Comparison of ENCODE assay signal across 9 mouse cellular contexts in the genomic region with DNA sequence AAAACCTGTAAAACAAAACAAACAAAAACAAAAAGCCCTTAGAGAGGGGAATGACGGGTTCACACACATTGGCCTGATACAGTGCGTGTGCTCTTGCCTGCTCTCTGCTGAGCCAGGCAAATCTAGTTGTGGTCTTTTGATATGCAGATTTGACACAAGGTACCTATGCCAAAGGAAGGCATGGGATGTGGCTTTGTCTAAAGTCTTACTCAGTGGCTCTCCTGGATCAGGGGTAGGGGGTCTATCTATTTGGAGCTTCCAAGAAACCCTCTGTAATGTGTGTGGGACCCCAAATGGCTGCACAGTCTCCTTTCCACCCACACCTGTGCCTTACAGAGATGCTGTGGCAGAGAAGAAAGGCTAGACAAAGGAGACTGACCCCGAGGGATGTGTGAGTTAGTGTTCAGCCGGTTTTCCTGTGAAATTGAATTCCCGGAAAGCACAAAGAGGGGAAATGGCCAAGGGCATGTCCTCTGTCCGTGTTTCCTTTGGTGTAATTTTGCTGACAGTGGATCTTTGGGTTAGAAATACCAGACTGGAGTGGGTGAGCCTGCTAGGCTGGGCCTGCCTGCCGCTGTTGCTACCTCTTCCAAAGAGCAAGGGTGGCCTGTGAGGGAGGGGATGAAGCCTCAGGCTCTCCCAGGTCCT.
DNase-seq lines count a peak whose midpoint lies in the region; ATAC-seq and TF ChIP-seq lines count a peak whose summit lies in the region.
"Had no signal": no experiment of that assay in that cellular context is flagged by ENCODE, and none has a peak within 500 bp of the region (broad histone marks: within the 10 kb centered on the region; RNA-seq: fewer than 3 reads in every experiment).

No protein-coding gene starts in this region.

- no peaks in the 10 kb centered on the region for H3K27me3 ChIP-seq in hindbrain, embryonic 12.5 days
- no peaks in the 10 kb centered on the region for H3K27me3 ChIP-seq in hindbrain, embryonic 11.5 days (ENCODE audit: control insufficient read depth, insufficient read depth, low read length)
- H3K27me3 ChIP-seq in midbrain, embryonic 10.5 days (ENCODE audit: low read depth, poor library complexity, severe bottlenecking): no peaks in the 10 kb centered on the region
- H3K27me3 ChIP-seq in midbrain, postnatal 0 days (ENCODE audit: insufficient read depth, low read length): no peaks in the 10 kb centered on the region
- peaks cover 14% of the 10 kb centered on the region for H3K27me3 ChIP-seq in kidney, embryonic 15.5 days
- H3K27me3 ChIP-seq in stomach, postnatal 0 days (ENCODE audit: control insufficient read depth, insufficient read depth, low read length): no peaks in the 10 kb centered on the region
- peaks cover 2% of the 10 kb centered on the region; the same call in 1 of the 2 replicates for H3K27me3 ChIP-seq in forebrain, embryonic 12.5 days

- H3K4me1 ChIP-seq in hindbrain, embryonic 12.5 days: peaks cover 21% of the 10 kb centered on the region
- H3K4me1 ChIP-seq in hindbrain, embryonic 11.5 days (replicated peaks; ENCODE audit: control insufficient read depth, insufficient read depth, low read length): no peaks in the 10 kb centered on the region
- peaks cover 35% of the 10 kb centered on the region for H3K4me1 ChIP-seq in midbrain, embryonic 10.5 days
- 0 out of 2 replicates have a peak, but pooled peaks cover 4% of the 10 kb centered on the region for H3K4me1 ChIP-seq in midbrain, postnatal 0 days (ENCODE audit: insufficient read depth, low read length)
- peaks cover 12% of the 10 kb centered on the region; the same call in 1 of the 2 replicates for H3K4me1 ChIP-seq in kidney, embryonic 15.5 days
- H3K4me1 ChIP-seq in stomach, postnatal 0 days (replicated peaks; ENCODE audit: control insufficient read depth, insufficient read depth): no peaks in the 10 kb centered on the region
- peaks cover 22% of the 10 kb centered on the region for H3K4me1 ChIP-seq in forebrain, embryonic 12.5 days
- H3K4me1 ChIP-seq: heart, embryonic 15.5 days had no signal

- no peak overlapping the region for H3K9ac ChIP-seq in hindbrain, embryonic 12.5 days
- H3K9ac ChIP-seq in hindbrain, embryonic 11.5 days (ENCODE audit: low read depth, low read length): no peak overlapping the region
- H3K9ac ChIP-seq in midbrain, postnatal 0 days (replicated peaks; ENCODE audit: low read length, poor library complexity, severe bottlenecking): no peak overlapping the region
- no peak overlapping the region for H3K9ac ChIP-seq in kidney, embryonic 15.5 days
- no peak overlapping the region for H3K9ac ChIP-seq in stomach, postnatal 0 days (ENCODE audit: low read length)
- no peak overlapping the region for H3K9ac ChIP-seq in forebrain, embryonic 12.5 days
- H3K9ac ChIP-seq: heart, embryonic 15.5 days had no signal

- no peak overlapping the region for H3K4me3 ChIP-seq in hindbrain, embryonic 12.5 days
- H3K4me3 ChIP-seq in hindbrain, embryonic 11.5 days (ENCODE audit: low read depth, low read length): no peak overlapping the region
- H3K4me3 ChIP-seq in midbrain, embryonic 10.5 days: no peak overlapping the region
- H3K4me3 ChIP-seq in midbrain, postnatal 0 days (ENCODE audit: low read depth, low read length): no peak overlapping the region
- no peak overlapping the region for H3K4me3 ChIP-seq in kidney, embryonic 15.5 days (replicated peaks)
- no peak overlapping the region for H3K4me3 ChIP-seq in stomach, postnatal 0 days (ENCODE audit: low read depth, low read length)
- H3K4me3 ChIP-seq in forebrain, embryonic 12.5 days (replicated peaks): no peak overlapping the region
- H3K4me3 ChIP-seq: heart, embryonic 15.5 days had no signal

- H3K9me3 ChIP-seq in hindbrain, embryonic 12.5 days (replicated peaks): no peaks in the 10 kb centered on the region
- H3K9me3 ChIP-seq in hindbrain, embryonic 11.5 days (ENCODE audit: control insufficient read depth, low read length): no peaks in the 10 kb centered on the region
- no peaks in the 10 kb centered on the region for H3K9me3 ChIP-seq in midbrain, embryonic 10.5 days (replicated peaks)
- H3K9me3 ChIP-seq in midbrain, postnatal 0 days (ENCODE audit: low read length): no peaks in the 10 kb centered on the region
- H3K9me3 ChIP-seq in kidney, embryonic 15.5 days (replicated peaks): no peaks in the 10 kb centered on the region
- H3K9me3 ChIP-seq in stomach, postnatal 0 days (ENCODE audit: control insufficient read depth, low read length): no peaks in the 10 kb centered on the region
- H3K9me3 ChIP-seq in forebrain, embryonic 12.5 days: no peaks in the 10 kb centered on the region
- H3K9me3 ChIP-seq: heart, embryonic 15.5 days had no signal

- H3K27ac ChIP-seq in hindbrain, embryonic 12.5 days: 0 out of 2 replicates have a peak overlapping the region, but pooled peaks have one; percentile 9
- H3K27ac ChIP-seq in hindbrain, embryonic 11.5 days (ENCODE audit: low read depth, low read length): no peak overlapping the region
- peak overlapping the region; percentile 46; the same call in 1 of the 2 replicates for H3K27ac ChIP-seq in midbrain, embryonic 10.5 days (replicated peaks)
- H3K27ac ChIP-seq in midbrain, postnatal 0 days (ENCODE audit: low read depth, low read length): no peak overlapping the region
- peak overlapping the region; percentile 58 for H3K27ac ChIP-seq in kidney, embryonic 15.5 days
- no peak overlapping the region for H3K27ac ChIP-seq in stomach, postnatal 0 days (replicated peaks)
- no peak overlapping the region for H3K27ac ChIP-seq in forebrain, embryonic 12.5 days
- H3K27ac ChIP-seq: heart, embryonic 15.5 days had no signal

- no peak for TF ChIP-seq CTCF in midbrain, postnatal 0 days (IDR thresholded peaks at IDR 0.05)
- TF ChIP-seq CTCF in stomach, postnatal 0 days (IDR thresholded peaks at IDR 0.05; ENCODE audit: low read depth): no peak

- no peak for ATAC-seq in hindbrain, embryonic 12.5 days (ENCODE audit: low FRiP score)
- no peak for ATAC-seq in hindbrain, embryonic 11.5 days (ENCODE audit: low FRiP score)
- ATAC-seq in midbrain, postnatal 0 days (ENCODE audit: low FRiP score): no peak
- ATAC-seq in kidney, embryonic 15.5 days (replicated peaks; ENCODE audit: low FRiP score): no peak
- ATAC-seq in stomach, postnatal 0 days (ENCODE audit: low FRiP score, low TSS enrichment): peak; percentile 2; the same call in 1 of the 2 replicates
- no peak for ATAC-seq in forebrain, embryonic 12.5 days (ENCODE audit: low FRiP score)

- no peaks in the 10 kb centered on the region for H3K36me3 ChIP-seq in hindbrain, embryonic 12.5 days
- no peaks in the 10 kb centered on the region for H3K36me3 ChIP-seq in hindbrain, embryonic 11.5 days (ENCODE audit: control insufficient read depth, insufficient read depth, low read length)
- H3K36me3 ChIP-seq in midbrain, embryonic 10.5 days: no peaks in the 10 kb centered on the region
- no peaks in the 10 kb centered on the region for H3K36me3 ChIP-seq in midbrain, postnatal 0 days (ENCODE audit: insufficient read depth, low read length)
- H3K36me3 ChIP-seq in kidney, embryonic 15.5 days: no peaks in the 10 kb centered on the region
- H3K36me3 ChIP-seq in stomach, postnatal 0 days (ENCODE audit: control insufficient read depth, insufficient read depth, low read length): no peaks in the 10 kb centered on the region
- no peaks in the 10 kb centered on the region for H3K36me3 ChIP-seq in forebrain, embryonic 12.5 days (replicated peaks)
- H3K36me3 ChIP-seq: heart, embryonic 15.5 days had no signal

- 54% methylated on average over 7 of the region's 7 CpGs for WGBS in hindbrain, embryonic 12.5 days
- 58% methylated on average over 7 of the region's 7 CpGs for WGBS in hindbrain, embryonic 11.5 days
- 63% methylated on average over 7 of the region's 7 CpGs for WGBS in midbrain, embryonic 10.5 days
- 38% methylated on average over 7 of the region's 7 CpGs for WGBS in midbrain, postnatal 0 days
- WGBS in kidney, embryonic 15.5 days: 49% methylated on average over 7 of the region's 7 CpGs
- 57% methylated on average over 7 of the region's 7 CpGs for WGBS in stomach, postnatal 0 days
- WGBS in forebrain, embryonic 12.5 days: 59% methylated on average over 7 of the region's 7 CpGs

- no peak overlapping the region for H3K4me2 ChIP-seq in hindbrain, embryonic 12.5 days (replicated peaks)
- no peak overlapping the region for H3K4me2 ChIP-seq in hindbrain, embryonic 11.5 days (replicated peaks; ENCODE audit: low read depth, low read length)
- no peak overlapping the region for H3K4me2 ChIP-seq in midbrain, postnatal 0 days (ENCODE audit: low read depth, low read length, poor library complexity, severe bottlenecking)
- H3K4me2 ChIP-seq in kidney, embryonic 15.5 days: no peak overlapping the region
- H3K4me2 ChIP-seq in stomach, postnatal 0 days (replicated peaks; ENCODE audit: low read depth): no peak overlapping the region
- no peak overlapping the region for H3K4me2 ChIP-seq in forebrain, embryonic 12.5 days
- H3K4me2 ChIP-seq: heart, embryonic 15.5 days had no signal

- no peak for DNase-seq in hindbrain, embryonic 11.5 days (ENCODE audit: low spot score)
- DNase-seq in midbrain, embryonic 10.5 days (ENCODE audit: low spot score): no peak
- no peak for DNase-seq in midbrain, postnatal 0 days (ENCODE audit: low spot score)
- DNase-seq in stomach, postnatal 0 days (ENCODE audit: low spot score): no peak
- DNase-seq: cerebellum, postnatal 36 days had no signal

- no peak for TF ChIP-seq EP300 in stomach, postnatal 0 days (optimal IDR thresholded peaks at IDR 0.05)

Comparison
In these comparisons a context has a peak if more than half of its experiments do, and no peak if none do; other contexts are left out.
1. H3K27ac ChIP-seq: peak in hindbrain, embryonic 12.5 days (single experiment), midbrain, embryonic 10.5 days (single experiment) and kidney, embryonic 15.5 days (single experiment); none in hindbrain, embryonic 11.5 days (single experiment), midbrain, postnatal 0 days (single experiment), stomach, postnatal 0 days (single experiment) and forebrain, embryonic 12.5 days (single experiment).